Mouse (Mus musculus): ENCODE data around the gene Sucla2. TPM values are rescaled to one million over a fixed set of nuclear protein-coding genes. Genes with fewer than 3 reads are reported as not detected.
"Not testable (repeated sequence)": the region's sequence is repeated elsewhere in the genome, so short reads cannot be mapped to it uniquely, and the experiment has no call there.

The Sucla2 gene
- polyA plus RNA-seq, 1 experiment from 2014 or later = 110 TPM

GRCm38 (mm10) chr14:73608668-73609481 is 83.8 kb downstream of the Sucla2 start:
- Histone ChIP-seq H3K9me3 (ENCODE audit: control insufficient read depth, low read depth, low read length) (no peaks in the 10 kb centered on the region), H3K4me1 (ENCODE audit: control insufficient read depth, insufficient read depth, low read length) (no peaks in the 10 kb centered on the region), H3K9ac (replicated peaks; ENCODE audit: low read depth, low read length) (no peak overlapping the region), H3K4me3 (ENCODE audit: low read depth, low read length) (no peak overlapping the region), H3K27me3 (ENCODE audit: control insufficient read depth, insufficient read depth, low read length) (no peaks in the 10 kb centered on the region), H3K4me2 (replicated peaks; ENCODE audit: low read depth, low read length) (no peak overlapping the region), H3K36me3 (ENCODE audit: control insufficient read depth, insufficient read depth, low read length) (no peaks in the 10 kb centered on the region; the same call in 1 of the 2 replicates), H3K27ac (ENCODE audit: low read length) (no peak overlapping the region)
- no peak for ATAC-seq (ENCODE audit: insufficient number of reproducible peaks, insufficient read depth, low FRiP score, low read depth)
- 28% methylated on average over 11 of the region's 11 CpGs for WGBS

GRCm38 (mm10) chr14:73614961-73615360 is 89.8 kb downstream of the Sucla2 start:
- H3K27ac ChIP-seq (ENCODE audit: low read length); H3K4me1 ChIP-seq (ENCODE audit: control insufficient read depth, insufficient read depth, low read length); ATAC-seq (ENCODE audit: insufficient number of reproducible peaks, insufficient read depth, low FRiP score, low read depth); H3K4me2 ChIP-seq (replicated peaks; ENCODE audit: low read depth, low read length); H3K4me3 ChIP-seq (ENCODE audit: low read depth, low read length); H3K27me3 ChIP-seq (ENCODE audit: control insufficient read depth, insufficient read depth, low read length); H3K9ac ChIP-seq (replicated peaks; ENCODE audit: low read depth, low read length); H3K36me3 ChIP-seq (ENCODE audit: control insufficient read depth, insufficient read depth, low read length); H3K9me3 ChIP-seq (ENCODE audit: control insufficient read depth, low read depth, low read length): not testable (repeated sequence)
- 22% methylated on average over 1 of the region's 1 CpGs for WGBS

GRCm38 (mm10) chr14:73620880-73621279 is 95.8 kb downstream of the Sucla2 start:
- no peak overlapping the region for H3K4me3 ChIP-seq (ENCODE audit: low read depth, low read length)
- H3K27me3 ChIP-seq (ENCODE audit: control insufficient read depth, insufficient read depth, low read length) = no peaks in the 10 kb centered on the region
- no peak overlapping the region for H3K27ac ChIP-seq (ENCODE audit: low read length)
- WGBS = 86% methylated on average over 3 of the region's 3 CpGs
- no peaks in the 10 kb centered on the region for H3K36me3 ChIP-seq (ENCODE audit: control insufficient read depth, insufficient read depth, low read length)
- no peak overlapping the region for H3K4me2 ChIP-seq (replicated peaks; ENCODE audit: low read depth, low read length)
- H3K9me3 ChIP-seq (ENCODE audit: control insufficient read depth, low read depth, low read length) = no peaks in the 10 kb centered on the region
- H3K4me1 ChIP-seq (ENCODE audit: control insufficient read depth, insufficient read depth, low read length) = no peaks in the 10 kb centered on the region
- H3K9ac ChIP-seq (replicated peaks; ENCODE audit: low read depth, low read length) = no peak overlapping the region
- no peak for ATAC-seq (ENCODE audit: insufficient number of reproducible peaks, insufficient read depth, low FRiP score, low read depth)

GRCm38 (mm10) chr14:73622988-73623387 is 97.9 kb downstream of the Sucla2 start:
- no peaks in the 10 kb centered on the region for H3K27me3 ChIP-seq (ENCODE audit: control insufficient read depth, insufficient read depth, low read length)
- ATAC-seq (ENCODE audit: insufficient number of reproducible peaks, insufficient read depth, low FRiP score, low read depth) = no peak
- 81% methylated on average over 1 of the region's 1 CpGs for WGBS
- H3K4me2 ChIP-seq (replicated peaks; ENCODE audit: low read depth, low read length) = no peak overlapping the region
- no peaks in the 10 kb centered on the region for H3K9me3 ChIP-seq (ENCODE audit: control insufficient read depth, low read depth, low read length)
- no peaks in the 10 kb centered on the region for H3K36me3 ChIP-seq (ENCODE audit: control insufficient read depth, insufficient read depth, low read length)
- no peak overlapping the region for H3K4me3 ChIP-seq (ENCODE audit: low read depth, low read length)
- H3K27ac ChIP-seq (ENCODE audit: low read length) = no peak overlapping the region
- no peak overlapping the region for H3K9ac ChIP-seq (replicated peaks; ENCODE audit: low read depth, low read length)
- no peaks in the 10 kb centered on the region for H3K4me1 ChIP-seq (ENCODE audit: control insufficient read depth, insufficient read depth, low read length)

DNA sequence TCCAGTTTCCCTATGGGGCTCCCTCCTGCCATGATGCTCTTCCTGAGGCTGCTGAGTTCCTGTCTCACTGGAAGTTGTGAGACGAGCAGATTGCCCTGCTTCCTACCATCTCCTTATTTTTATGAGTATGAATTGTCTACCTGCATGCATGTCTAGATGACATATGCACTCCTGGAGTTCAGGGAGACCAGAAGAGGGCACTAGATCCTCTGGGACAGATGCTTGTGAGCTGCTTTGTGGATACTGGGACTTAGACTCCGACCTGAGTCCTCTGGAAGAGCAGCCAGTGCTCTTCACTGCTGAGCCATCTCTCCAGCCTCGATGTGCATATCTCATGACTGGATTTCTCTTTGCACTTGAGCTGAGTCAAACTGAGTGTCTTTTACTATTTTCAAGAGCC is 100.3 kb downstream of the Sucla2 start:
- H3K9me3 ChIP-seq (ENCODE audit: control insufficient read depth, low read depth, low read length) = no peaks in the 10 kb centered on the region
- H3K27me3 ChIP-seq (ENCODE audit: control insufficient read depth, insufficient read depth, low read length) = no peaks in the 10 kb centered on the region
- H3K9ac ChIP-seq (replicated peaks; ENCODE audit: low read depth, low read length) = no peak overlapping the region
- 65% methylated on average over 3 of the region's 3 CpGs for WGBS
- H3K4me1 ChIP-seq (ENCODE audit: control insufficient read depth, insufficient read depth, low read length) = no peaks in the 10 kb centered on the region
- H3K4me3 ChIP-seq (ENCODE audit: low read depth, low read length) = no peak overlapping the region
- no peaks in the 10 kb centered on the region for H3K36me3 ChIP-seq (ENCODE audit: control insufficient read depth, insufficient read depth, low read length)
- H3K4me2 ChIP-seq (replicated peaks; ENCODE audit: low read depth, low read length) = no peak overlapping the region
- no peak overlapping the region for H3K27ac ChIP-seq (ENCODE audit: low read length)
- ATAC-seq (ENCODE audit: insufficient number of reproducible peaks, insufficient read depth, low FRiP score, low read depth) = no peak

GRCm38 (mm10) chr14:73631511-73631910 is 106.4 kb downstream of the Sucla2 start:
- Histone ChIP-seq H3K4me1 (ENCODE audit: control insufficient read depth, insufficient read depth, low read length) (no peaks in the 10 kb centered on the region), H3K27ac (ENCODE audit: low read length) (no peak overlapping the region), H3K9ac (replicated peaks; ENCODE audit: low read depth, low read length) (no peak overlapping the region), H3K4me3 (ENCODE audit: low read depth, low read length) (no peak overlapping the region), H3K4me2 (replicated peaks; ENCODE audit: low read depth, low read length) (no peak overlapping the region), H3K27me3 (ENCODE audit: control insufficient read depth, insufficient read depth, low read length) (no peaks in the 10 kb centered on the region), H3K36me3 (ENCODE audit: control insufficient read depth, insufficient read depth, low read length) (no peaks in the 10 kb centered on the region), H3K9me3 (ENCODE audit: control insufficient read depth, low read depth, low read length) (no peaks in the 10 kb centered on the region)
- no peak for ATAC-seq (ENCODE audit: insufficient number of reproducible peaks, insufficient read depth, low FRiP score, low read depth)
- 80% methylated on average over 4 of the region's 4 CpGs for WGBS

- Histone ChIP-seq H3K27ac (ENCODE audit: low read length) (no peak overlapping the region), H3K4me1 (ENCODE audit: control insufficient read depth, insufficient read depth, low read length) (no peaks in the 10 kb centered on the region), H3K9ac (replicated peaks; ENCODE audit: low read depth, low read length) (no peak overlapping the region), H3K4me2 (replicated peaks; ENCODE audit: low read depth, low read length) (no peak overlapping the region), H3K27me3 (ENCODE audit: control insufficient read depth, insufficient read depth, low read length) (no peaks in the 10 kb centered on the region), H3K4me3 (ENCODE audit: low read depth, low read length) (no peak overlapping the region), H3K36me3 (ENCODE audit: control insufficient read depth, insufficient read depth, low read length) (no peaks in the 10 kb centered on the region), H3K9me3 (ENCODE audit: control insufficient read depth, low read depth, low read length) (no peaks in the 10 kb centered on the region)
- no peak for ATAC-seq (ENCODE audit: insufficient number of reproducible peaks, insufficient read depth, low FRiP score, low read depth)
- 75% methylated on average over 9 of the region's 9 CpGs for WGBS
Observed at GRCm38 (mm10) chr14:73632648-73633263, 107.6 kb downstream of the Sucla2 start.

DNA sequence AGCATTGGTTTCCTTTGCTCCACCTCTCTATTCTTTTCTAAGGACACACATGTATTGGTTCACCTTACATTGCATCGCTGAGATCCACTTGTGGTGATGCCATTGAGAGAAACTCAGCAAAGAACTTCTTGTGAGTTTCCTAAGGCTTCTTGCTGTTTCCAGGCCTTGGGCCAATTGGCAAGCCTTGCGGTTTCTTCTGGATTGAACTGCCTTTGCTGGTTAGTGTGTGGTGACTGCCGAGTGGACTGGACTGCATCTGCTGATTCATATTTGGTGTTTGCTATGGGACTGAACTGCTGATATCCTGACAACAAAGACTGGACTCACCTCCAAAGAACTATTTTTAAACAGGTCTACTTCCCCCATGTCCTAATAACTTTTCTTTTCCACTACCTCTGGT is 109.2 kb downstream of the Sucla2 start:
- no peaks in the 10 kb centered on the region for H3K27me3 ChIP-seq (ENCODE audit: control insufficient read depth, insufficient read depth, low read length)
- H3K4me1 ChIP-seq (ENCODE audit: control insufficient read depth, insufficient read depth, low read length) = no peaks in the 10 kb centered on the region
- ATAC-seq (ENCODE audit: insufficient number of reproducible peaks, insufficient read depth, low FRiP score, low read depth) = no peak
- H3K9me3 ChIP-seq (ENCODE audit: control insufficient read depth, low read depth, low read length) = no peaks in the 10 kb centered on the region
- no peak overlapping the region for H3K27ac ChIP-seq (ENCODE audit: low read length)
- no peak overlapping the region for H3K4me2 ChIP-seq (replicated peaks; ENCODE audit: low read depth, low read length)
- H3K4me3 ChIP-seq (ENCODE audit: low read depth, low read length) = no peak overlapping the region
- no peaks in the 10 kb centered on the region for H3K36me3 ChIP-seq (ENCODE audit: control insufficient read depth, insufficient read depth, low read length)
- 88% methylated on average over 3 of the region's 3 CpGs for WGBS
- H3K9ac ChIP-seq (replicated peaks; ENCODE audit: low read depth, low read length) = no peak overlapping the region
